Mouse (Mus musculus): Measurements from ENCODE around the gene Pacs1.

GRCm38 (mm10) chr19:5089324-5089723 lies 183.6 kb downstream of the Pacs1 start:
- TF ChIP-seq POLR2A (IDR thresholded peaks at IDR 0.05; ENCODE audit: control insufficient read depth, extremely low read depth, insufficient read depth, low read length, poor library complexity) (no peak), CTCF (IDR thresholded peaks at IDR 0.05; ENCODE audit: borderline replicate concordance, control insufficient read depth, extremely low read depth, insufficient read depth, low read length, poor library complexity) (no peak)

Measured in thymus, adult 2 months (tissue).